Mouse (Mus musculus) limb, embryonic 11.5 days (tissue): ENCODE data around the gene Patj. TPM values are rescaled to one million over a fixed set of nuclear protein-coding genes. Genes with fewer than 3 reads are reported as not detected.

Experiments used
- ATAC-seq: fragments of 200-750 bp; cut with Nextera tagmentation; 2 replicates; pipeline ENCODE4 v1.8.0; 2017; ENCODE audit warnings: low read depth; ENCODE audit not compliant: insufficient number of reproducible peaks, low FRiP score, low TSS enrichment
- DNase-seq: peaks from one replicate; pipeline ENCODE4 v3.0.0-alpha.2; 2015; ENCODE audit warnings: low spot score
- H3K27ac ChIP-seq: fragments of 300-500 bp; sonication (generic); replicated peaks from 2 replicates; pipeline ENCODE4 v1.5.1; 2014; ENCODE audit warnings: low read depth, mild to moderate bottlenecking, low read length
- H3K27me3 ChIP-seq: fragments of 300-500 bp; sonication (generic); 2 replicates; pipeline ENCODE4 v1.6.1; 2014; ENCODE audit warnings: mild to moderate bottlenecking, low read length, mixed read lengths; ENCODE audit not compliant: control insufficient read depth, insufficient read depth
- H3K36me3 ChIP-seq: fragments of 300-500 bp; sonication (generic); 2 replicates; pipeline ENCODE4 v1.6.1; 2014; ENCODE audit warnings: mild to moderate bottlenecking, low read length, moderate library complexity, mixed read lengths; ENCODE audit not compliant: control insufficient read depth, insufficient read depth
- H3K4me1 ChIP-seq: fragments of 300-500 bp; sonication (generic); 2 replicates; pipeline ENCODE4 v1.6.1; 2014; ENCODE audit warnings: low read length, mixed read lengths; ENCODE audit not compliant: control insufficient read depth, insufficient read depth
- H3K4me2 ChIP-seq: fragments of 300-500 bp; sonication (generic); 2 replicates; pipeline ENCODE4 v1.6.1; 2014; ENCODE audit warnings: low read depth, mild to moderate bottlenecking, moderate library complexity; ENCODE audit not compliant: severe bottlenecking
- H3K4me3 ChIP-seq: fragments of 300-500 bp; sonication (generic); 2 replicates; pipeline ENCODE4 v1.5.1; 2014; ENCODE audit warnings: low read depth, low read length
- H3K9ac ChIP-seq: fragments of 300-500 bp; sonication (generic); 2 replicates; pipeline ENCODE4 v1.6.1; 2014; ENCODE audit warnings: mild to moderate bottlenecking, low read length
- H3K9me3 ChIP-seq: fragments of 300-500 bp; sonication (generic); 2 replicates; pipeline ENCODE4 v1.6.1; 2016; ENCODE audit warnings: low read length; ENCODE audit not compliant: control insufficient read depth
- WGBS: fragments of 180-500 bp; shearing (Covaris S2); extraction: QIAGEN DNeasy Blood & Tissue Kit; methylation state at CpG from one replicate; pipeline ENCODE4 v1.1.7; 2014; 5-methylcytosine and 5-hydroxymethylcytosine counted together
- polyA plus RNA-seq: library from polyadenylated mRNA; unstranded; fragments of >200 nt; fragmentation: Nextera tagmentation; extraction: Ambion mirVana; gene quantifications from 2 replicates; pipeline ENCODE4 v1.2.1, GENCODE M21; 2014

Gene Patj
- 19.4 and 20.8 TPM in 2 replicates for polyA plus RNA-seq

GRCm38 (mm10) chr4:98395690-98396437, at the start of gene Patj:
Patj (plus strand) TSS chr4:98395785.
- H3K27ac ChIP-seq: peak within 1 kb of the TSS; percentile 47; the same call in 1 of the 2 replicates
- H3K9me3 ChIP-seq: no peaks in the 10 kb centered on the region
- H3K36me3 ChIP-seq: no peaks in the 10 kb centered on the region
- ATAC-seq (peak; percentile 74; the same call in 1 of the 2 replicates), DNase-seq (peak; percentile 69)
- H3K9ac ChIP-seq: peak within 1 kb of the TSS; percentile 99
- under 1% methylated on average over 64 of the region's 73 CpGs for WGBS
- H3K4me3 ChIP-seq: peak within 1 kb of the TSS; percentile 67
- no peaks in the 10 kb centered on the region for H3K27me3 ChIP-seq
- H3K4me1 ChIP-seq: no peaks in the 10 kb centered on the region
- H3K4me2 ChIP-seq: peak within 1 kb of the TSS; percentile 84

GRCm38 (mm10) chr4:98348580-98348979, 47.0 kb upstream of the Patj start:
- H3K9ac ChIP-seq: no peak overlapping the region
- H3K9me3 ChIP-seq: no peaks in the 10 kb centered on the region
- ATAC-seq: no peak
- no peak overlapping the region for H3K27ac ChIP-seq
- WGBS: 77% methylated on average over 5 of the region's 5 CpGs
- H3K4me1 ChIP-seq: no peaks in the 10 kb centered on the region
- no peak overlapping the region for H3K4me2 ChIP-seq
- DNase-seq: no peak
- no peaks in the 10 kb centered on the region for H3K27me3 ChIP-seq
- no peaks in the 10 kb centered on the region for H3K36me3 ChIP-seq
- no peak overlapping the region for H3K4me3 ChIP-seq

- Histone ChIP-seq H3K9ac (no peak overlapping the region), H3K4me3 (no peak overlapping the region), H3K4me2 (no peak overlapping the region), H3K27ac (no peak overlapping the region), H3K36me3 (peaks cover 3% of the 10 kb centered on the region; the same call in 1 of the 2 replicates), H3K9me3 (no peaks in the 10 kb centered on the region), H3K27me3 (no peaks in the 10 kb centered on the region), H3K4me1 (no peaks in the 10 kb centered on the region)
- 91% methylated on average over 9 of the region's 9 CpGs for WGBS
- no peak for ATAC-seq
- DNase-seq: no peak
These were observed 37.4 kb upstream of the Patj start for GRCm38 (mm10) chr4:98358034-98358809.

- H3K27ac ChIP-seq: no peak overlapping the region
- H3K9me3 ChIP-seq: no peaks in the 10 kb centered on the region
- ATAC-seq (no peak), DNase-seq (no peak)
- H3K4me1 ChIP-seq: no peaks in the 10 kb centered on the region
- H3K36me3 ChIP-seq: peaks cover 2% of the 10 kb centered on the region; the same call in 1 of the 2 replicates
- no peak overlapping the region for H3K4me3 ChIP-seq
- 54% methylated on average over 4 of the region's 4 CpGs for WGBS
- no peaks in the 10 kb centered on the region for H3K27me3 ChIP-seq
- no peak overlapping the region for H3K9ac ChIP-seq
- H3K4me2 ChIP-seq: no peak overlapping the region
These were observed 20.2 kb upstream of the Patj start for GRCm38 (mm10) chr4:98375401-98375800.

- H3K4me2 ChIP-seq: no peak overlapping the region
- H3K36me3 ChIP-seq: peaks cover 2% of the 10 kb centered on the region; the same call in 1 of the 2 replicates
- WGBS: 96% methylated on average over 2 of the region's 2 CpGs
- ATAC-seq (no peak), DNase-seq (no peak)
- no peak overlapping the region for H3K4me3 ChIP-seq
- no peaks in the 10 kb centered on the region for H3K9me3 ChIP-seq
- no peaks in the 10 kb centered on the region for H3K4me1 ChIP-seq
- no peaks in the 10 kb centered on the region for H3K27me3 ChIP-seq
- H3K27ac ChIP-seq: no peak overlapping the region
- no peak overlapping the region for H3K9ac ChIP-seq
These were observed 18.6 kb upstream of the Patj start for GRCm38 (mm10) chr4:98376943-98377342.

- no peaks in the 10 kb centered on the region for H3K9me3 ChIP-seq
- peak within 1 kb of the TSS; percentile 69 for H3K4me3 ChIP-seq
- H3K4me2 ChIP-seq: peak within 1 kb of the TSS; percentile 39
- DNase-seq: peak; percentile 87
- no peaks in the 10 kb centered on the region for H3K4me1 ChIP-seq
- peaks cover 2% of the 10 kb centered on the region; the same call in 1 of the 2 replicates for H3K36me3 ChIP-seq
- ATAC-seq: peak; percentile 87
- H3K27me3 ChIP-seq: no peaks in the 10 kb centered on the region
- 2% methylated on average over 46 of the region's 46 CpGs for WGBS
- peak within 1 kb of the TSS; percentile 91 for H3K9ac ChIP-seq
- H3K27ac ChIP-seq: peak within 1 kb of the TSS; percentile 31; the same call in 1 of the 2 replicates
These were observed 12.7 kb upstream of the Patj start, which contains the start of gene Tm2d1 for GRCm38 (mm10) chr4:98382716-98383424. Tm2d1 (minus strand) TSS chr4:98383306.

- no peak overlapping the region for H3K4me3 ChIP-seq
- H3K27me3 ChIP-seq: no peaks in the 10 kb centered on the region
- no peaks in the 10 kb centered on the region for H3K9me3 ChIP-seq
- H3K27ac ChIP-seq: no peak overlapping the region
- no peaks in the 10 kb centered on the region for H3K4me1 ChIP-seq
- WGBS: 19% methylated on average over 5 of the region's 5 CpGs
- H3K36me3 ChIP-seq: no peaks in the 10 kb centered on the region
- H3K9ac ChIP-seq: no peak overlapping the region
- DNase-seq (no peak), ATAC-seq (no peak)
- H3K4me2 ChIP-seq: no peak overlapping the region
These were observed 10.5 kb upstream of the Patj start for GRCm38 (mm10) chr4:98385036-98385435.

- DNase-seq (no peak), ATAC-seq (no peak; the same call in 1 of the 2 replicates)
- H3K4me1 ChIP-seq: no peaks in the 10 kb centered on the region
- H3K4me2 ChIP-seq: peak overlapping the region; percentile 84
- H3K27me3 ChIP-seq: no peaks in the 10 kb centered on the region
- peak overlapping the region; percentile 47; the same call in 1 of the 2 replicates for H3K27ac ChIP-seq
- H3K36me3 ChIP-seq: no peaks in the 10 kb centered on the region
- peak overlapping the region; percentile 67 for H3K4me3 ChIP-seq
- WGBS: 4% methylated on average over 7 of the region's 7 CpGs
- peak overlapping the region; percentile 99 for H3K9ac ChIP-seq
- H3K9me3 ChIP-seq: no peaks in the 10 kb centered on the region
These were observed 267 bp upstream of the Patj start for GRCm38 (mm10) chr4:98395346-98395689.
